Mouse (Mus musculus): ENCODE data around the gene Popdc2.

GRCm38 (mm10) chr16:38376163-38376840 is 14.3 kb downstream of the Popdc2 start:
- peak; percentile 49; the same call in 1 of the 2 replicates for TF ChIP-seq POLR2A (IDR thresholded peaks at IDR 0.05; ENCODE audit: extremely low read depth, insufficient read depth, low read length)
- TF ChIP-seq CTCF (IDR thresholded peaks at IDR 0.05; ENCODE audit: extremely low read depth, insufficient read depth, low read length) = peak; percentile 36; the same call in 1 of the 2 replicates
